ENCODE assay signal across 22 mouse cellular contexts in genomic region chr11:82874924-82875323, GRCm38 (mm10). TPM values are rescaled to one million over a fixed set of nuclear protein-coding genes. Genes with fewer than 3 reads are reported as not detected.
DNase-seq lines count a peak whose midpoint lies in the region; ATAC-seq and TF ChIP-seq lines count a peak whose summit lies in the region.
"Had no signal": no experiment of that assay in that cellular context is flagged by ENCODE, and none has a peak within 500 bp of the region (broad histone marks: within the 10 kb centered on the region; RNA-seq: fewer than 3 reads in every experiment).

No protein-coding gene starts in this region.

- no peak for ATAC-seq in embryonic facial prominence, embryonic 12.5 days (ENCODE audit: insufficient number of reproducible peaks, insufficient read depth, low FRiP score, low TSS enrichment)
- no peak for ATAC-seq in liver, postnatal 0 days
- ATAC-seq in liver, embryonic 11.5 days (replicated peaks; ENCODE audit: low FRiP score), result peak; percentile 53
- peak; percentile 53; the same call in 1 of the 2 replicates for ATAC-seq in megakaryocyte-erythroid progenitor cell, adult 5-6 weeks (replicated peaks; ENCODE audit: low FRiP score, low TSS enrichment, poor library complexity, severe bottlenecking)
- ATAC-seq: forebrain, embryonic 13.5 days; inflammation-experienced regulatory T-cells, adult 6 months had no signal

- H3K27me3 ChIP-seq in embryonic facial prominence, embryonic 12.5 days, result no peaks in the 10 kb centered on the region
- H3K27me3 ChIP-seq in embryonic facial prominence, embryonic 10.5 days (replicated peaks; ENCODE audit: low read depth, poor library complexity, severe bottlenecking), result no peaks in the 10 kb centered on the region
- no peaks in the 10 kb centered on the region for H3K27me3 ChIP-seq in liver, postnatal 0 days (ENCODE audit: insufficient read depth, low read length)
- no peaks in the 10 kb centered on the region for H3K27me3 ChIP-seq in liver, embryonic 11.5 days (replicated peaks; ENCODE audit: control insufficient read depth, insufficient read depth, low read length)
- H3K27me3 ChIP-seq: embryonic facial prominence, embryonic 15.5 days; forebrain, embryonic 13.5 days; hindbrain, embryonic 13.5 days had no signal

- no peaks in the 10 kb centered on the region for H3K4me1 ChIP-seq in embryonic facial prominence, embryonic 12.5 days
- H3K4me1 ChIP-seq in embryonic facial prominence, embryonic 10.5 days, result peaks cover 10% of the 10 kb centered on the region
- H3K4me1 ChIP-seq in liver, postnatal 0 days (ENCODE audit: insufficient read depth), result no peaks in the 10 kb centered on the region
- H3K4me1 ChIP-seq in liver, embryonic 11.5 days (replicated peaks; ENCODE audit: control insufficient read depth, insufficient read depth, low read length), result no peaks in the 10 kb centered on the region

- 0 out of 2 replicates have a peak, but pooled peaks cover 2% of the 10 kb centered on the region for H3K36me3 ChIP-seq in embryonic facial prominence, embryonic 12.5 days
- peaks cover 14% of the 10 kb centered on the region for H3K36me3 ChIP-seq in embryonic facial prominence, embryonic 10.5 days (replicated peaks)
- 0 out of 2 replicates have a peak, but pooled peaks cover 3% of the 10 kb centered on the region for H3K36me3 ChIP-seq in liver, postnatal 0 days (replicated peaks; ENCODE audit: insufficient read depth, low read length)
- no peaks in the 10 kb centered on the region for H3K36me3 ChIP-seq in liver, embryonic 11.5 days (ENCODE audit: control insufficient read depth, insufficient read depth, low read length)

- H3K27ac ChIP-seq in embryonic facial prominence, embryonic 12.5 days, result no peak overlapping the region
- no peak overlapping the region for H3K27ac ChIP-seq in embryonic facial prominence, embryonic 10.5 days (replicated peaks)
- no peak overlapping the region for H3K27ac ChIP-seq in liver, postnatal 0 days (ENCODE audit: low read depth)
- H3K27ac ChIP-seq in liver, embryonic 11.5 days (ENCODE audit: low read depth, low read length), result 0 out of 2 replicates have a peak overlapping the region, but pooled peaks have one; percentile 13
- H3K27ac ChIP-seq: embryonic facial prominence, embryonic 15.5 days; forebrain, embryonic 13.5 days; hindbrain, embryonic 13.5 days; layer of hippocampus, adult 2 months had no signal

- no peak overlapping the region for H3K4me2 ChIP-seq in embryonic facial prominence, embryonic 12.5 days (replicated peaks)
- no peak overlapping the region for H3K4me2 ChIP-seq in liver, postnatal 0 days (ENCODE audit: low read depth, low read length)
- H3K4me2 ChIP-seq in liver, embryonic 11.5 days, result peak overlapping the region; percentile 45
- H3K4me2 ChIP-seq: embryonic facial prominence, embryonic 15.5 days; forebrain, embryonic 13.5 days; hindbrain, embryonic 13.5 days had no signal

- no peak for DNase-seq in embryonic facial prominence, embryonic 10.5 days (ENCODE audit: low spot score)
- peak; percentile 56 for DNase-seq in liver
- DNase-seq in liver, postnatal 0 days, result no peak
- DNase-seq in liver, embryonic 11.5 days (ENCODE audit: low spot score), result no peak
- DNase-seq in layer of hippocampus, postnatal 10 days (ENCODE audit: low spot score in 2 of 2), result no peak
- DNase-seq in spleen, postnatal 4 days (ENCODE audit: low spot score in 2 of 2), result no peak
- DNase-seq: adrenal gland, postnatal 14 days; cerebellum, adult 11-12 months; cerebellum, postnatal 14 days; gastrocnemius, postnatal 14 days; kidney, adult 2 months; kidney, postnatal 14 days had no signal

- no peak for TF ChIP-seq CTCF in liver, postnatal 0 days (IDR thresholded peaks at IDR 0.05; ENCODE audit: low read depth)

- no peak overlapping the region for H3K4me3 ChIP-seq in embryonic facial prominence, embryonic 12.5 days
- H3K4me3 ChIP-seq in embryonic facial prominence, embryonic 10.5 days, result no peak overlapping the region
- no peak overlapping the region for H3K4me3 ChIP-seq in liver, postnatal 0 days (ENCODE audit: low read depth, low read length)
- no peak overlapping the region for H3K4me3 ChIP-seq in liver, embryonic 11.5 days (ENCODE audit: low read depth, low read length)
- H3K4me3 ChIP-seq: embryonic facial prominence, embryonic 15.5 days; forebrain, embryonic 13.5 days; hindbrain, embryonic 13.5 days; layer of hippocampus, adult 2 months had no signal

- H3K9me3 ChIP-seq in embryonic facial prominence, embryonic 12.5 days, result no peaks in the 10 kb centered on the region
- H3K9me3 ChIP-seq in embryonic facial prominence, embryonic 10.5 days, result no peaks in the 10 kb centered on the region
- H3K9me3 ChIP-seq in liver, postnatal 0 days (ENCODE audit: low read length), result no peaks in the 10 kb centered on the region
- H3K9me3 ChIP-seq in liver, embryonic 11.5 days (ENCODE audit: control insufficient read depth, low read length), result no peaks in the 10 kb centered on the region
- H3K9me3 ChIP-seq: embryonic facial prominence, embryonic 15.5 days; forebrain, embryonic 13.5 days; hindbrain, embryonic 13.5 days had no signal

- no peak for TF ChIP-seq EP300 in liver, postnatal 0 days (IDR thresholded peaks at IDR 0.05; ENCODE audit: low read depth)

- WGBS in embryonic facial prominence, embryonic 12.5 days, result 80% methylated on average over 5 of the region's 5 CpGs
- WGBS in embryonic facial prominence, embryonic 10.5 days, result 82% methylated on average over 5 of the region's 5 CpGs
- 39% methylated on average over 5 of the region's 5 CpGs for whole genome bisulfite sequencing in liver, postnatal 0 days (ENCODE audit: insufficient replicate concordance)
- 31% methylated on average over 5 of the region's 5 CpGs for WGBS in liver, embryonic 11.5 days

- peak overlapping the region; percentile 10; the same call in 1 of the 2 replicates for H3K9ac ChIP-seq in embryonic facial prominence, embryonic 12.5 days
- H3K9ac ChIP-seq in liver, postnatal 0 days (replicated peaks), result no peak overlapping the region
- no peak overlapping the region for H3K9ac ChIP-seq in liver, embryonic 11.5 days (ENCODE audit: low read depth, low read length)
- H3K9ac ChIP-seq: embryonic facial prominence, embryonic 15.5 days; forebrain, embryonic 13.5 days; hindbrain, embryonic 13.5 days had no signal

RNA-seq across cellular contexts. Expression of gene Rffl, which starts 3.9 kb away (rescaled TPM):
- 12.7 and 12.8 TPM in 2 replicates for polyA plus RNA-seq in embryonic facial prominence, embryonic 12.5 days (2016; fragmentation: Nextera tagmentation; extraction: Ambion mirVana)
- polyA plus RNA-seq in embryonic facial prominence, embryonic 10.5 days (2016; fragmentation: Nextera tagmentation; extraction: Ambion mirVana), result 11.3 and 11.5 TPM in 2 replicates
- polyA plus RNA-seq in liver, postnatal 0 days (2015; fragmentation: Nextera tagmentation; extraction: Ambion mirVana), result 10.1 and 11.3 TPM in 2 replicates
- 27.5 and 29.7 TPM in 2 replicates for polyA plus RNA-seq in liver, embryonic 11.5 days (2014; fragmentation: Nextera tagmentation; extraction: Ambion mirVana)
- 28.7 and 31.2 TPM in 2 replicates for total RNA-seq in megakaryocyte-erythroid progenitor cell, adult 5-6 weeks (2014; fragmentation: Nextera tagmentation)
- 16.4 and 22.4 TPM in 2 replicates for total RNA-seq in megakaryocyte-erythroid progenitor cell, adult 5-6 weeks (2017)
- 1 to 10 TPM; 3.8 to 6.3 TPM for total RNA-seq in layer of hippocampus, postnatal 10 days (2021)

RNA-seq across cellular contexts. Expression of gene Rad51d, which starts 15.5 kb away (rescaled TPM):
- 11.0 and 11.3 TPM in 2 replicates for polyA plus RNA-seq in embryonic facial prominence, embryonic 12.5 days (2016; fragmentation: Nextera tagmentation; extraction: Ambion mirVana)
- polyA plus RNA-seq in embryonic facial prominence, embryonic 10.5 days (2016; fragmentation: Nextera tagmentation; extraction: Ambion mirVana), result 13.7 and 14.7 TPM in 2 replicates
- 3.4 and 4.4 TPM in 2 replicates for polyA plus RNA-seq in liver, postnatal 0 days (2015; fragmentation: Nextera tagmentation; extraction: Ambion mirVana)
- 14.4 and 14.8 TPM in 2 replicates for polyA plus RNA-seq in liver, embryonic 11.5 days (2014; fragmentation: Nextera tagmentation; extraction: Ambion mirVana)
- 14.3 and 20.0 TPM in 2 replicates for total RNA-seq in megakaryocyte-erythroid progenitor cell, adult 5-6 weeks (2014; fragmentation: Nextera tagmentation)
- 16.3 and 18.9 TPM in 2 replicates for total RNA-seq in megakaryocyte-erythroid progenitor cell, adult 5-6 weeks (2017)
- total RNA-seq in layer of hippocampus, postnatal 10 days (2021), result 1 to 10 TPM; 9.7 TPM

RNA-seq across cellular contexts. Expression of gene Fndc8, which starts 17.0 kb away (rescaled TPM):
- polyA plus RNA-seq in embryonic facial prominence, embryonic 12.5 days (2016; fragmentation: Nextera tagmentation; extraction: Ambion mirVana), result 0.19 and 0.31 TPM in 2 replicates
- polyA plus RNA-seq in embryonic facial prominence, embryonic 10.5 days (2016; fragmentation: Nextera tagmentation; extraction: Ambion mirVana), result 0.26 and 0.35 TPM in 2 replicates
- polyA plus RNA-seq in liver, postnatal 0 days (2015; fragmentation: Nextera tagmentation; extraction: Ambion mirVana), result 0.28 and 0.30 TPM in 2 replicates
- polyA plus RNA-seq in liver, embryonic 11.5 days (2014; fragmentation: Nextera tagmentation; extraction: Ambion mirVana), result 0.13 and 0.15 TPM in 2 replicates
- not detected in 2 replicates for total RNA-seq in megakaryocyte-erythroid progenitor cell, adult 5-6 weeks (2014; fragmentation: Nextera tagmentation)
- total RNA-seq in megakaryocyte-erythroid progenitor cell, adult 5-6 weeks (2017), result not detected in 2 replicates
- total RNA-seq in layer of hippocampus, postnatal 10 days (2021), result not detected
- total RNA-seq: ES-E14; gastrocnemius, postnatal 14 days; layer of hippocampus, adult 2 months; left cerebral cortex, postnatal 25 days; midbrain, postnatal 0 days had no signal
- polyA plus RNA-seq: inflammation-experienced regulatory T-cells, adult 6 months had no signal

RNA-seq across cellular contexts. Expression of gene Nle1, which starts 33.3 kb away (rescaled TPM):
- 39.0 and 42.5 TPM in 2 replicates for polyA plus RNA-seq in embryonic facial prominence, embryonic 12.5 days (2016; fragmentation: Nextera tagmentation; extraction: Ambion mirVana)
- polyA plus RNA-seq in embryonic facial prominence, embryonic 10.5 days (2016; fragmentation: Nextera tagmentation; extraction: Ambion mirVana), result 41.2 and 45.6 TPM in 2 replicates
- polyA plus RNA-seq in liver, postnatal 0 days (2015; fragmentation: Nextera tagmentation; extraction: Ambion mirVana), result 9.1 and 9.2 TPM in 2 replicates
- polyA plus RNA-seq in liver, embryonic 11.5 days (2014; fragmentation: Nextera tagmentation; extraction: Ambion mirVana), result 43.4 and 44.9 TPM in 2 replicates
- 103 and 130 TPM in 2 replicates for total RNA-seq in megakaryocyte-erythroid progenitor cell, adult 5-6 weeks (2014; fragmentation: Nextera tagmentation)
- 18.6 and 45.0 TPM in 2 replicates for total RNA-seq in megakaryocyte-erythroid progenitor cell, adult 5-6 weeks (2017)
- 10 to 100 TPM; 29.2 to 40.7 TPM for total RNA-seq in layer of hippocampus, postnatal 10 days (2021)

RNA-seq across cellular contexts. Expression of gene Unc45b, which starts 35.4 kb away (rescaled TPM):
- 8.2 and 8.6 TPM in 2 replicates for polyA plus RNA-seq in embryonic facial prominence, embryonic 12.5 days (2016; fragmentation: Nextera tagmentation; extraction: Ambion mirVana)
- polyA plus RNA-seq in embryonic facial prominence, embryonic 10.5 days (2016; fragmentation: Nextera tagmentation; extraction: Ambion mirVana), result 0.32 and 0.91 TPM in 2 replicates
- polyA plus RNA-seq in liver, postnatal 0 days (2015; fragmentation: Nextera tagmentation; extraction: Ambion mirVana), result 1.6 TPM in 2 replicates
- 1.8 and 4.5 TPM in 2 replicates for polyA plus RNA-seq in liver, embryonic 11.5 days (2014; fragmentation: Nextera tagmentation; extraction: Ambion mirVana)
- not detected in 2 replicates for total RNA-seq in megakaryocyte-erythroid progenitor cell, adult 5-6 weeks (2014; fragmentation: Nextera tagmentation)
- not detected in 2 replicates for total RNA-seq in megakaryocyte-erythroid progenitor cell, adult 5-6 weeks (2017)
- 1 to 10 TPM; 4.4 to 4.9 TPM for total RNA-seq in layer of hippocampus, postnatal 10 days (2021)

Comparison
In these comparisons a context has a peak if more than half of its experiments do, and no peak if none do; other contexts are left out.
1. ATAC-seq: peak in liver, embryonic 11.5 days (single experiment) and megakaryocyte-erythroid progenitor cell, adult 5-6 weeks (single experiment); none in embryonic facial prominence, embryonic 12.5 days (single experiment) and liver, postnatal 0 days (single experiment).